Mouse (Mus musculus) midbrain, postnatal 0 days (tissue): Measurements from ENCODE around the gene Theg. TPM values are rescaled to one million over a fixed set of nuclear protein-coding genes. Genes with fewer than 3 reads are reported as not detected.

Experiments used
- ATAC-seq: fragments of 200-750 bp; cut with Nextera tagmentation; 2 replicates; pipeline ENCODE4 v1.8.0; 2017; ENCODE audit warnings: moderate number of reproducible peaks, mild to moderate bottlenecking, moderate TSS enrichment, moderate library complexity; ENCODE audit not compliant: low FRiP score
- DNase-seq: peaks from one replicate; pipeline ENCODE4 v3.0.0-alpha.2; 2015; ENCODE audit warnings: low spot score
- H3K27ac ChIP-seq: fragments of 300-500 bp; sonication (generic); 2 replicates; pipeline ENCODE4 v1.5.1; 2014; ENCODE audit warnings: low read depth, mild to moderate bottlenecking, low read length, mixed read lengths
- H3K27me3 ChIP-seq: fragments of 300-500 bp; sonication (generic); 2 replicates; pipeline ENCODE4 v1.6.1; 2014; ENCODE audit warnings: low read length, control low read depth, mixed read lengths; ENCODE audit not compliant: insufficient read depth
- H3K36me3 ChIP-seq: fragments of 300-500 bp; sonication (generic); 2 replicates; pipeline ENCODE4 v1.6.1; 2014; ENCODE audit warnings: low read length, control low read depth, mixed read lengths; ENCODE audit not compliant: insufficient read depth
- H3K4me1 ChIP-seq: fragments of 300-500 bp; sonication (generic); 2 replicates; pipeline ENCODE4 v1.6.1; 2014; ENCODE audit warnings: mild to moderate bottlenecking, control low read depth, antibody characterized with exemption, low read length, mixed read lengths; ENCODE audit not compliant: insufficient read depth
- H3K4me2 ChIP-seq: fragments of 300-500 bp; sonication (generic); 2 replicates; pipeline ENCODE4 v1.6.1; 2014; ENCODE audit warnings: low read depth, mild to moderate bottlenecking, low read length, mixed read lengths; ENCODE audit not compliant: poor library complexity, severe bottlenecking
- H3K4me3 ChIP-seq: fragments of 300-500 bp; sonication (generic); 2 replicates; pipeline ENCODE4 v1.5.1; 2014; ENCODE audit warnings: low read depth, mild to moderate bottlenecking, low read length, moderate library complexity
- H3K9ac ChIP-seq: fragments of 300-500 bp; sonication (generic); replicated peaks from 2 replicates; pipeline ENCODE4 v1.6.1; 2014; ENCODE audit warnings: mild to moderate bottlenecking, low read length, moderate library complexity, mixed read lengths; ENCODE audit not compliant: poor library complexity, severe bottlenecking
- H3K9me3 ChIP-seq: fragments of 300-500 bp; sonication (generic); 2 replicates; pipeline ENCODE4 v1.6.1; 2016; ENCODE audit warnings: low read length, control low read depth
- CTCF ChIP-seq: IDR thresholded peaks from 2 replicates; pipeline ENCODE4 v1.5.1; 2016; ENCODE audit warnings: antibody characterized with exemption, mild to moderate bottlenecking
- WGBS: fragments of 180-500 bp; shearing (Covaris S2); extraction: QIAGEN DNeasy Blood & Tissue Kit; methylation state at CpG from one replicate; pipeline ENCODE4 v1.1.7; 2014; 5-methylcytosine and 5-hydroxymethylcytosine counted together
- microRNA-seq: library from miRNA; unstranded; fragments of <30 nt; microRNA quantifications from one replicate; pipeline ENCODE4, GENCODE M21; 2016; ENCODE audit warnings: borderline number of aligned reads
- polyA plus RNA-seq: library from polyadenylated mRNA; unstranded; fragments of >200 nt; fragmentation: Nextera tagmentation; extraction: Ambion mirVana; gene quantifications from 2 replicates; pipeline ENCODE4 v1.2.1, GENCODE M21; 2015
- total RNA-seq: library from RNA; depleted of rRNA; stranded (reverse); fragments of >200 nt; gene quantifications from 2 replicates; pipeline ENCODE4 v1.2.3, GENCODE M21; 2014; rRNA removed

The Theg gene
- total and polyA plus RNA-seq, 2 experiments from 2014 or later, result not detected

- no peaks in the 10 kb centered on the region for H3K9me3 ChIP-seq
- no peaks in the 10 kb centered on the region for H3K27me3 ChIP-seq
- WGBS, result 96% methylated on average over 13 of the region's 13 CpGs
- H3K9ac ChIP-seq, result no peak overlapping the region
- H3K36me3 ChIP-seq, result 0 out of 2 replicates have a peak, but pooled peaks cover 3% of the 10 kb centered on the region
- H3K4me2 ChIP-seq, result no peak overlapping the region
- no peak for TF ChIP-seq CTCF
- H3K4me3 ChIP-seq, result no peak overlapping the region
- DNase-seq, result no peak
- H3K4me1 ChIP-seq, result no peaks in the 10 kb centered on the region
- H3K27ac ChIP-seq, result no peak overlapping the region
- no peak for ATAC-seq
These were observed 56.4 kb downstream of the Theg start for GRCm38 (mm10) chr10:79530721-79531120.

- H3K9ac ChIP-seq, result no peak overlapping the region
- H3K27ac ChIP-seq, result no peak overlapping the region
- no peak for TF ChIP-seq CTCF
- no peaks in the 10 kb centered on the region for H3K4me1 ChIP-seq
- DNase-seq (no peak), ATAC-seq (no peak)
- WGBS, result 74% methylated on average over 8 of the region's 8 CpGs
- H3K4me2 ChIP-seq, result no peak overlapping the region
- no peaks in the 10 kb centered on the region for H3K9me3 ChIP-seq
- H3K27me3 ChIP-seq, result no peaks in the 10 kb centered on the region
- H3K4me3 ChIP-seq, result no peak overlapping the region
- H3K36me3 ChIP-seq, result 0 out of 2 replicates have a peak, but pooled peaks cover 3% of the 10 kb centered on the region
These were observed 56.9 kb downstream of the Theg start for GRCm38 (mm10) chr10:79530241-79530640.

- H3K27ac ChIP-seq, result no peak overlapping the region
- peak; percentile 26 for TF ChIP-seq CTCF
- no peak for DNase-seq
- 81% methylated on average over 3 of the region's 3 CpGs for WGBS
- no peak overlapping the region for H3K9ac ChIP-seq
- H3K4me2 ChIP-seq, result no peak overlapping the region
- 0 out of 2 replicates have a peak, but pooled peaks cover 3% of the 10 kb centered on the region for H3K36me3 ChIP-seq
- no peak overlapping the region for H3K4me3 ChIP-seq
- no peak for ATAC-seq
- no peaks in the 10 kb centered on the region for H3K27me3 ChIP-seq
- no peaks in the 10 kb centered on the region for H3K4me1 ChIP-seq
- no peaks in the 10 kb centered on the region for H3K9me3 ChIP-seq
These were observed 59.0 kb downstream of the Theg start for GRCm38 (mm10) chr10:79528081-79528480.

GRCm38 (mm10) chr10:79527453-79527845 lies 59.7 kb downstream of the Theg start:
- ATAC-seq, result no peak
- Histone ChIP-seq H3K9me3 (no peaks in the 10 kb centered on the region), H3K27me3 (no peaks in the 10 kb centered on the region), H3K27ac (no peak overlapping the region), H3K36me3 (0 out of 2 replicates have a peak, but pooled peaks cover 3% of the 10 kb centered on the region), H3K4me2 (no peak overlapping the region), H3K9ac (no peak overlapping the region), H3K4me1 (no peaks in the 10 kb centered on the region), H3K4me3 (no peak overlapping the region)
- no peak for TF ChIP-seq CTCF
- no peak for DNase-seq
- WGBS, result 88% methylated on average over 6 of the region's 6 CpGs

- no peak for TF ChIP-seq CTCF
- Histone ChIP-seq H3K4me1 (no peaks in the 10 kb centered on the region), H3K4me3 (no peak overlapping the region), H3K27me3 (no peaks in the 10 kb centered on the region), H3K9ac (no peak overlapping the region), H3K36me3 (0 out of 2 replicates have a peak, but pooled peaks cover 3% of the 10 kb centered on the region), H3K4me2 (no peak overlapping the region), H3K9me3 (no peaks in the 10 kb centered on the region), H3K27ac (no peak overlapping the region)
- DNase-seq, result no peak
- no peak for ATAC-seq
- 90% methylated on average over 12 of the region's 12 CpGs for WGBS
These were observed 60.3 kb downstream of the Theg start for GRCm38 (mm10) chr10:79526661-79527452.

Small RNA genes within 50 kb of the gene (microRNA-seq; reads per million reads assigned to microRNA genes)
- not detected for gene Mir6909

Other genes starting within 250 kb of the Theg start
- gene Vmn2r82, start 230.8 kb downstream of the Theg start, total RNA-seq, result not detected in 2 replicates
- not detected in 2 replicates for gene Vmn2r82, start 230.8 kb downstream of the Theg start, polyA plus RNA-seq
- gene Vmn2r83, start 118.6 kb downstream of the Theg start, total RNA-seq, result not detected in 2 replicates
- gene Vmn2r83, start 118.6 kb downstream of the Theg start, polyA plus RNA-seq, result not detected in 2 replicates
- gene Plpp2, start 53.5 kb downstream of the Theg start, total RNA-seq, result 34.6 and 56.9 TPM in 2 replicates
- gene Plpp2, start 53.5 kb downstream of the Theg start, polyA plus RNA-seq, result 22.7 and 25.6 TPM in 2 replicates
- 95.6 and 98.8 TPM in 2 replicates for gene Mier2, start 32.1 kb downstream of the Theg start, total RNA-seq
- 43.3 and 46.6 TPM in 2 replicates for gene Mier2, start 32.1 kb downstream of the Theg start, polyA plus RNA-seq
- gene C2cd4c, start 26.7 kb upstream of the Theg start, total RNA-seq, result 43.6 and 45.2 TPM in 2 replicates
- 1.7 and 1.8 TPM in 2 replicates for gene C2cd4c, start 26.7 kb upstream of the Theg start, polyA plus RNA-seq
- 74.5 and 78.2 TPM in 2 replicates for gene Shc2, start 50.6 kb upstream of the Theg start, total RNA-seq
- gene Shc2, start 50.6 kb upstream of the Theg start, polyA plus RNA-seq, result 25.9 and 26.2 TPM in 2 replicates
- gene Odf3l2, start 58.4 kb upstream of the Theg start, total RNA-seq, result 2.3 TPM in 1 of 2 replicates, not detected in the other
- 1.6 and 2.1 TPM in 2 replicates for gene Odf3l2, start 58.4 kb upstream of the Theg start, polyA plus RNA-seq
- 1.7 and 1.9 TPM in 2 replicates for gene Madcam1, start 77.2 kb upstream of the Theg start, total RNA-seq
- 1.3 and 1.6 TPM in 2 replicates for gene Madcam1, start 77.2 kb upstream of the Theg start, polyA plus RNA-seq
- gene Tpgs1, start 82.0 kb upstream of the Theg start, total RNA-seq, result 80.9 and 85.9 TPM in 2 replicates
- 139 and 146 TPM in 2 replicates for gene Tpgs1, start 82.0 kb upstream of the Theg start, polyA plus RNA-seq
- gene Cdc34, start 94.9 kb upstream of the Theg start, total RNA-seq, result 65.8 and 99.4 TPM in 2 replicates
- gene Cdc34, start 94.9 kb upstream of the Theg start, polyA plus RNA-seq, result 72.5 and 75.2 TPM in 2 replicates
- 0.66 and 0.85 TPM in 2 replicates for gene Gzmm, start 101.7 kb upstream of the Theg start, total RNA-seq
- gene Gzmm, start 101.7 kb upstream of the Theg start, polyA plus RNA-seq, result 1.2 and 1.4 TPM in 2 replicates
- gene Bsg, start 117.2 kb upstream of the Theg start, total RNA-seq, result 1,054 and 1,082 TPM in 2 replicates
- 1,042 and 1,135 TPM in 2 replicates for gene Bsg, start 117.2 kb upstream of the Theg start, polyA plus RNA-seq
- gene Hcn2, start 129.3 kb upstream of the Theg start, total RNA-seq, result 60.9 and 66.1 TPM in 2 replicates
- gene Hcn2, start 129.3 kb upstream of the Theg start, polyA plus RNA-seq, result 5.0 TPM in 2 replicates
- gene Polrmt, start 159.2 kb upstream of the Theg start, total RNA-seq, result 42.0 and 43.2 TPM in 2 replicates
- gene Polrmt, start 159.2 kb upstream of the Theg start, polyA plus RNA-seq, result 32.5 and 37.4 TPM in 2 replicates
- gene Fgf22, start 167.7 kb upstream of the Theg start, total RNA-seq, result 1.7 and 2.2 TPM in 2 replicates
- gene Fgf22, start 167.7 kb upstream of the Theg start, polyA plus RNA-seq, result 3.1 and 4.0 TPM in 2 replicates
- 79.6 and 107 TPM in 2 replicates for gene Rnf126, start 179.6 kb upstream of the Theg start, total RNA-seq
- 121 and 134 TPM in 2 replicates for gene Rnf126, start 179.6 kb upstream of the Theg start, polyA plus RNA-seq
- 3.3 and 3.4 TPM in 2 replicates for gene Fstl3, start 189.9 kb upstream of the Theg start, total RNA-seq
- 3.0 and 3.9 TPM in 2 replicates for gene Fstl3, start 189.9 kb upstream of the Theg start, polyA plus RNA-seq
- 1.1 TPM in 1 of 2 replicates, not detected in the other for gene Prss57, start 203.6 kb upstream of the Theg start, total RNA-seq
- gene Prss57, start 203.6 kb upstream of the Theg start, polyA plus RNA-seq, result 0.09 and 0.25 TPM in 2 replicates
- 161 and 165 TPM in 2 replicates for gene Palm, start 206.2 kb upstream of the Theg start, total RNA-seq
- gene Palm, start 206.2 kb upstream of the Theg start, polyA plus RNA-seq, result 302 and 308 TPM in 2 replicates
- 0.24 TPM in 1 of 2 replicates, not detected in the other for gene Misp, start 233.7 kb upstream of the Theg start, total RNA-seq
- gene Misp, start 233.7 kb upstream of the Theg start, polyA plus RNA-seq, result 0.18 and 0.27 TPM in 2 replicates